Mouse (Mus musculus): ENCODE data around the gene Olfr937. TPM values are rescaled to one million over a fixed set of nuclear protein-coding genes. Genes with fewer than 3 reads are reported as not detected.

The Olfr937 gene
- total RNA-seq (2014; rRNA removed), result not detected in 2 replicates
- polyA plus RNA-seq (2015; fragmentation: Nextera tagmentation; extraction: Ambion mirVana), result not detected in 2 replicates

GRCm38 (mm10) chr9:39064851-39065250, at the start of gene Olfr937:
Gene Olfr937 (minus strand): TSS chr9:39064951.
- no peak for DNase-seq
- no peak for ATAC-seq
- Histone ChIP-seq H3K27me3 (ENCODE audit: insufficient read depth, low read length) (no peaks in the 10 kb centered on the region), H3K4me2 (ENCODE audit: low read depth) (no peak within 1 kb of the TSS), H3K4me3 (ENCODE audit: low read depth, low read length) (no peak within 1 kb of the TSS), H3K9ac (no peak within 1 kb of the TSS), H3K27ac (ENCODE audit: low read depth, low read length) (no peak within 1 kb of the TSS), H3K9me3 (ENCODE audit: low read length) (no peaks in the 10 kb centered on the region), H3K36me3 (ENCODE audit: insufficient read depth) (no peaks in the 10 kb centered on the region), H3K4me1 (ENCODE audit: insufficient read depth) (no peaks in the 10 kb centered on the region)
- TF ChIP-seq CTCF (IDR thresholded peaks at IDR 0.05; ENCODE audit: low read depth), result no peak
- WGBS, result 80% methylated on average over 1 of the region's 1 CpGs

DNA sequence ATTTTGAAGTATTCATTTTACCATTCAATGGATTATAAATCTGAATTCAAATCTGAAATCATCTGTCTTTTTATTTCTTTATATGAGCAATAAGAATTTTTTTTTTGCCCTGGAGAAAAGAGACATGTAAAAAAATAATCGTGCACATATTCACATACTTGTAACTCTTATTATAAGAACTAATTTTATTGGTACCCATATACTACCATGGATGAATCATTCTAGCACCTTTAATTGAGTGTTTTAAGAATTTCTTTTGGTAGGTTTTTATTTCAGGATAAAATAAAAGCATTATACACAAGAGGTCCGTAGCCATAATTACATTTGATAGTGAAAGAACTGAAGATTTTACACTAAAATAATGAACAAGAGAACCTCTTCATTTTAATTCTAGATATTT, 14.0 kb upstream of the Olfr937 start, which contains the start of gene Olfr938:
TSS of gene Olfr938 (minus strand) at position 101 of the 400 bp plus-strand sequence.
- no peak for DNase-seq
- 93% methylated on average over 2 of the region's 2 CpGs for WGBS

GRCm38 (mm10) chr9:39023277-39023676, 41.5 kb downstream of the Olfr937 start, which contains the start of gene Olfr146:
Gene Olfr146 (minus strand): TSS chr9:39023377.
- Histone ChIP-seq H3K4me1 (ENCODE audit: insufficient read depth) (no peaks in the 10 kb centered on the region), H3K27ac (ENCODE audit: low read depth, low read length) (no peak within 1 kb of the TSS), H3K9ac (no peak within 1 kb of the TSS), H3K36me3 (ENCODE audit: insufficient read depth) (no peaks in the 10 kb centered on the region), H3K4me3 (ENCODE audit: low read depth, low read length) (no peak within 1 kb of the TSS), H3K9me3 (ENCODE audit: low read length) (no peaks in the 10 kb centered on the region), H3K27me3 (ENCODE audit: insufficient read depth, low read length) (no peaks in the 10 kb centered on the region), H3K4me2 (ENCODE audit: low read depth) (no peak within 1 kb of the TSS)
- no peak for TF ChIP-seq CTCF (IDR thresholded peaks at IDR 0.05; ENCODE audit: low read depth)
- no peak for DNase-seq
- ATAC-seq, result no peak
- WGBS, result 90% methylated on average over 1 of the region's 1 CpGs

More for the DNA sequence above, 14.0 kb upstream of the Olfr937 start, which contains the start of gene Olfr938:
- Histone ChIP-seq H3K4me1 (ENCODE audit: insufficient read depth) (no peaks in the 10 kb centered on the region), H3K4me3 (ENCODE audit: low read depth, low read length) (no peak within 1 kb of the TSS), H3K9me3 (ENCODE audit: low read length) (no peaks in the 10 kb centered on the region), H3K4me2 (ENCODE audit: low read depth) (no peak within 1 kb of the TSS), H3K27me3 (ENCODE audit: insufficient read depth, low read length) (no peaks in the 10 kb centered on the region), H3K36me3 (ENCODE audit: insufficient read depth) (no peaks in the 10 kb centered on the region), H3K27ac (ENCODE audit: low read depth, low read length) (no peak within 1 kb of the TSS), H3K9ac (no peak within 1 kb of the TSS)
- TF ChIP-seq CTCF (IDR thresholded peaks at IDR 0.05; ENCODE audit: low read depth), result no peak
- ATAC-seq, result no peak

Small RNA genes within 50 kb of the gene (microRNA-seq; reads per million reads assigned to microRNA genes)
- gene Gm25032 (0 reads per million in 2 experiments), gene Gm25529 (0 reads per million in 2 experiments)

Other genes starting within 250 kb of the Olfr937 start
- not detected in 2 replicates for gene Olfr923, start 238.4 kb downstream of the Olfr937 start, total RNA-seq (2014; rRNA removed)
- gene Olfr923, start 238.4 kb downstream of the Olfr937 start, polyA plus RNA-seq (2015; fragmentation: Nextera tagmentation; extraction: Ambion mirVana), result not detected in 2 replicates
- not detected in 2 replicates for gene Olfr924, start 220.5 kb downstream of the Olfr937 start, total RNA-seq (2014; rRNA removed)
- gene Olfr924, start 220.5 kb downstream of the Olfr937 start, polyA plus RNA-seq (2015; fragmentation: Nextera tagmentation; extraction: Ambion mirVana), result not detected in 2 replicates
- gene Olfr26, start 209.9 kb downstream of the Olfr937 start, total RNA-seq (2014; rRNA removed), result not detected in 2 replicates
- gene Olfr26, start 209.9 kb downstream of the Olfr937 start, polyA plus RNA-seq (2015; fragmentation: Nextera tagmentation; extraction: Ambion mirVana), result not detected in 2 replicates
- gene Olfr926, start 187.8 kb downstream of the Olfr937 start, total RNA-seq (2014; rRNA removed), result not detected in 2 replicates
- not detected in 2 replicates for gene Olfr926, start 187.8 kb downstream of the Olfr937 start, polyA plus RNA-seq (2015; fragmentation: Nextera tagmentation; extraction: Ambion mirVana)
- gene Olfr930, start 135.1 kb downstream of the Olfr937 start, total RNA-seq (2014; rRNA removed), result not detected in 2 replicates
- gene Olfr930, start 135.1 kb downstream of the Olfr937 start, polyA plus RNA-seq (2015; fragmentation: Nextera tagmentation; extraction: Ambion mirVana), result not detected in 2 replicates
- not detected in 2 replicates for gene Olfr933, start 92.6 kb downstream of the Olfr937 start, total RNA-seq (2014; rRNA removed)
- not detected in 2 replicates for gene Olfr933, start 92.6 kb downstream of the Olfr937 start, polyA plus RNA-seq (2015; fragmentation: Nextera tagmentation; extraction: Ambion mirVana)
- not detected in 2 replicates for gene Olfr934, start 76.6 kb downstream of the Olfr937 start, total RNA-seq (2014; rRNA removed)
- not detected in 2 replicates for gene Olfr934, start 76.6 kb downstream of the Olfr937 start, polyA plus RNA-seq (2015; fragmentation: Nextera tagmentation; extraction: Ambion mirVana)
- gene Olfr935, start 65.3 kb downstream of the Olfr937 start, total RNA-seq (2014; rRNA removed), result not detected in 2 replicates
- not detected in 2 replicates for gene Olfr935, start 65.3 kb downstream of the Olfr937 start, polyA plus RNA-seq (2015; fragmentation: Nextera tagmentation; extraction: Ambion mirVana)
- gene Olfr146, start 41.6 kb downstream of the Olfr937 start, total RNA-seq (2014; rRNA removed), result not detected in 2 replicates
- not detected in 2 replicates for gene Olfr146, start 41.6 kb downstream of the Olfr937 start, polyA plus RNA-seq (2015; fragmentation: Nextera tagmentation; extraction: Ambion mirVana)
- not detected in 2 replicates for gene Olfr938, start 13.9 kb upstream of the Olfr937 start, total RNA-seq (2014; rRNA removed)
- not detected in 2 replicates for gene Olfr938, start 13.9 kb upstream of the Olfr937 start, polyA plus RNA-seq (2015; fragmentation: Nextera tagmentation; extraction: Ambion mirVana)
- gene Olfr27, start 63.2 kb upstream of the Olfr937 start, total RNA-seq (2014; rRNA removed), result not detected in 2 replicates
- not detected in 2 replicates for gene Olfr27, start 63.2 kb upstream of the Olfr937 start, polyA plus RNA-seq (2015; fragmentation: Nextera tagmentation; extraction: Ambion mirVana)
- gene Olfr943, start 101.4 kb upstream of the Olfr937 start, total RNA-seq (2014; rRNA removed), result not detected in 2 replicates
- not detected in 2 replicates for gene Olfr943, start 101.4 kb upstream of the Olfr937 start, polyA plus RNA-seq (2015; fragmentation: Nextera tagmentation; extraction: Ambion mirVana)
- gene Olfr944, start 137.0 kb upstream of the Olfr937 start, total RNA-seq (2014; rRNA removed), result not detected in 2 replicates
- not detected in 2 replicates for gene Olfr944, start 137.0 kb upstream of the Olfr937 start, polyA plus RNA-seq (2015; fragmentation: Nextera tagmentation; extraction: Ambion mirVana)
- gene Olfr1537, start 185.0 kb upstream of the Olfr937 start, total RNA-seq (2014; rRNA removed), result not detected in 2 replicates
- not detected in 2 replicates for gene Olfr1537, start 185.0 kb upstream of the Olfr937 start, polyA plus RNA-seq (2015; fragmentation: Nextera tagmentation; extraction: Ambion mirVana)
- not detected in 2 replicates for gene Olfr945, start 211.9 kb upstream of the Olfr937 start, total RNA-seq (2014; rRNA removed)
- gene Olfr945, start 211.9 kb upstream of the Olfr937 start, polyA plus RNA-seq (2015; fragmentation: Nextera tagmentation; extraction: Ambion mirVana), result not detected in 2 replicates